ENCODE assay signal across 14 mouse cellular contexts in genomic region chr11:19205174-19205573, GRCm38 (mm10).
A peak's percentile ranks its signal among the peaks of the same experiment; 100 is the strongest.
DNase-seq lines count a peak whose midpoint lies in the region; ATAC-seq and TF ChIP-seq lines count a peak whose summit lies in the region.
"Had no signal": no experiment of that assay in that cellular context is flagged by ENCODE, and none has a peak within 500 bp of the region (broad histone marks: within the 10 kb centered on the region; RNA-seq: fewer than 3 reads in every experiment).

No protein-coding gene starts in this region.

- H3K4me3 ChIP-seq in intestine, embryonic 14.5 days (ENCODE audit: low read depth, low read length) = no peak overlapping the region
- H3K4me3 ChIP-seq in intestine, embryonic 16.5 days (ENCODE audit: low read length) = no peak overlapping the region
- H3K4me3 ChIP-seq in spleen, adult 2 months (ENCODE audit: extremely low read depth, insufficient read depth, insufficient read length) = no peak overlapping the region
- H3K4me3 ChIP-seq in hindbrain, embryonic 16.5 days (ENCODE audit: low read length) = no peak overlapping the region
- H3K4me3 ChIP-seq: forebrain, embryonic 15.5 days; limb, embryonic 12.5 days; liver, embryonic 15.5 days; myocyte had no signal

- H3K36me3 ChIP-seq in intestine, embryonic 14.5 days (ENCODE audit: control insufficient read depth, insufficient read depth, low read length) = no peaks in the 10 kb centered on the region
- no peaks in the 10 kb centered on the region for H3K36me3 ChIP-seq in intestine, embryonic 16.5 days (ENCODE audit: control insufficient read depth, insufficient read depth, low read length)
- no peaks in the 10 kb centered on the region for H3K36me3 ChIP-seq in spleen, adult 2 months (ENCODE audit: control insufficient read depth, insufficient read depth, low read length)
- no peaks in the 10 kb centered on the region for H3K36me3 ChIP-seq in hindbrain, embryonic 16.5 days (ENCODE audit: control insufficient read depth, insufficient read depth, low read length)
- H3K36me3 ChIP-seq: forebrain, embryonic 15.5 days; G1E; limb, embryonic 12.5 days; liver, embryonic 15.5 days had no signal

- no peak for TF ChIP-seq POLR2A in spleen, adult 2 months (IDR thresholded peaks at IDR 0.05; ENCODE audit: low read depth, low read length)

- no peaks in the 10 kb centered on the region for H3K27me3 ChIP-seq in intestine, embryonic 14.5 days (replicated peaks; ENCODE audit: control insufficient read depth, insufficient read depth, low read length)
- H3K27me3 ChIP-seq in intestine, embryonic 16.5 days (replicated peaks; ENCODE audit: control insufficient read depth, insufficient read depth, low read length) = no peaks in the 10 kb centered on the region
- H3K27me3 ChIP-seq in spleen, adult 2 months (ENCODE audit: control insufficient read depth, insufficient read depth, low read length) = no peaks in the 10 kb centered on the region
- no peaks in the 10 kb centered on the region for H3K27me3 ChIP-seq in hindbrain, embryonic 16.5 days (replicated peaks; ENCODE audit: control insufficient read depth, insufficient read depth, low read length)
- H3K27me3 ChIP-seq: forebrain, embryonic 15.5 days; limb, embryonic 12.5 days; liver, embryonic 15.5 days had no signal

- ATAC-seq in intestine, embryonic 14.5 days (replicated peaks; ENCODE audit: low FRiP score, low TSS enrichment, low read depth) = no peak
- no peak for ATAC-seq in intestine, embryonic 16.5 days
- ATAC-seq in hindbrain, embryonic 16.5 days = no peak

- H3K27ac ChIP-seq in intestine, embryonic 14.5 days (ENCODE audit: low read depth) = peak overlapping the region; percentile 9; the same call in 1 of the 2 replicates
- H3K27ac ChIP-seq in intestine, embryonic 16.5 days (ENCODE audit: low read length) = no peak overlapping the region
- H3K27ac ChIP-seq in spleen, adult 2 months (ENCODE audit: insufficient read depth, low read length) = 0 out of 2 replicates have a peak overlapping the region, but pooled peaks have one; percentile 10
- peak overlapping the region; percentile 66; the same call in 1 of the 2 replicates for H3K27ac ChIP-seq in hindbrain, embryonic 16.5 days (ENCODE audit: low read depth, low read length)
- H3K27ac ChIP-seq: forebrain, embryonic 15.5 days; limb, embryonic 12.5 days; liver, embryonic 15.5 days had no signal

- H3K4me2 ChIP-seq in intestine, embryonic 14.5 days (ENCODE audit: low read length) = no peak overlapping the region
- H3K4me2 ChIP-seq in intestine, embryonic 16.5 days (ENCODE audit: low read depth, low read length) = no peak overlapping the region
- no peak overlapping the region; the same call in 1 of the 2 replicates for H3K4me2 ChIP-seq in hindbrain, embryonic 16.5 days (ENCODE audit: low read length)
- H3K4me2 ChIP-seq: liver, embryonic 15.5 days had no signal

- TF ChIP-seq CTCF in spleen, adult 2 months (IDR thresholded peaks at IDR 0.05; ENCODE audit: extremely low read depth, insufficient read depth, insufficient read length, insufficient replicate concordance) = no peak

- no peak for DNase-seq in intestine, embryonic 14.5 days (ENCODE audit: low spot score)
- no peak for DNase-seq in spleen, adult 2 months (ENCODE audit: low read depth in 1 of 2, low spot score in 2 of 2)
- DNase-seq in spleen, adult 18-20 months = no peak
- no peak for DNase-seq in layer of hippocampus, adult 9-10 months (ENCODE audit: low spot score)
- no peak for DNase-seq in thymus, postnatal 4 days
- DNase-seq: cerebellum, adult 2 months; thymus, adult 2 months had no signal

- no peaks in the 10 kb centered on the region for H3K9me3 ChIP-seq in intestine, embryonic 14.5 days (ENCODE audit: control insufficient read depth, low read length)
- no peaks in the 10 kb centered on the region for H3K9me3 ChIP-seq in intestine, embryonic 16.5 days (ENCODE audit: control insufficient read depth, low read length)
- H3K9me3 ChIP-seq in hindbrain, embryonic 16.5 days (ENCODE audit: control insufficient read depth, low read length) = no peaks in the 10 kb centered on the region
- H3K9me3 ChIP-seq: forebrain, embryonic 15.5 days; G1E; limb, embryonic 12.5 days; liver, embryonic 15.5 days had no signal

- no peaks in the 10 kb centered on the region; the same call in 1 of the 2 replicates for H3K4me1 ChIP-seq in intestine, embryonic 14.5 days (replicated peaks; ENCODE audit: control insufficient read depth, insufficient read depth, low read length)
- 0 out of 2 replicates have a peak, but pooled peaks cover 3% of the 10 kb centered on the region for H3K4me1 ChIP-seq in intestine, embryonic 16.5 days (ENCODE audit: control insufficient read depth, insufficient read depth, low read length)
- no peaks in the 10 kb centered on the region for H3K4me1 ChIP-seq in spleen, adult 2 months (ENCODE audit: control insufficient read depth, insufficient read depth, insufficient read length)
- H3K4me1 ChIP-seq in hindbrain, embryonic 16.5 days (ENCODE audit: control insufficient read depth, insufficient read depth, low read depth, low read length) = peaks cover 8% of the 10 kb centered on the region
- H3K4me1 ChIP-seq: liver, embryonic 15.5 days had no signal

- H3K9ac ChIP-seq in intestine, embryonic 14.5 days (ENCODE audit: low read length) = no peak overlapping the region
- H3K9ac ChIP-seq in intestine, embryonic 16.5 days (ENCODE audit: low read depth, low read length) = no peak overlapping the region
- H3K9ac ChIP-seq in hindbrain, embryonic 16.5 days (ENCODE audit: low read depth, low read length) = no peak overlapping the region
- H3K9ac ChIP-seq: forebrain, embryonic 15.5 days; limb, embryonic 12.5 days; liver, embryonic 15.5 days had no signal
